In the genomic region with DNA sequence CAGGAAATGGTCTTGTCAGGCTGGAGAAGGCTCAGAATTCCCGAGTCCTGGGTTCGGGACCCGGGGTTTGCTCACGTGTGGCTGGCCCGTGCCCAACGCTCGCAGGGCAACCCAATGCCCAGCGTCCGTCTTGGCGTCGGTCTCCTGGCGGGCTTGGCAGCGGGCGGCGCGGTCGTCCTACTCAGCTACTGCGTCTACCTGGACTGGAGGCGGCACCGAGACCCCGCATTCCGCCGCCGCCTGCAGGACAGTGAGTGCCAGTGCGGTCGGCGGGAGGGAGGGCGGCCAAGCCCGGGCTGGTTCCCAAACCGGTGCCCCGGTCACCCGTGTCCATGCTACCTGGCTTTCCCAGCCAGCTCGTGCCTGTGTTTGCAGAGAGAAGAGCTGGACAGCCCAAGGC, we compare ENCODE assay signal across 9 mouse cellular contexts. TPM values are rescaled to one million over a fixed set of nuclear protein-coding genes. Genes with fewer than 3 reads are reported as not detected.
DNase-seq lines count a peak whose midpoint lies in the region; ATAC-seq lines count a peak whose summit lies in the region.
"Had no signal": no experiment of that assay in that cellular context is flagged by ENCODE, and none has a peak within 500 bp of the region (broad histone marks: within the 10 kb centered on the region; RNA-seq: fewer than 3 reads in every experiment).

A gene (plus strand): TSS at position 98 of the 400 bp plus-strand sequence.

- no peak within 1 kb of the TSS for H3K27ac ChIP-seq in heart, embryonic 14.5 days (replicated peaks in 1 of 2; ENCODE audit: control insufficient read depth in 1 of 2, insufficient read depth in 1 of 2, low read depth in 2 of 2, low read length in 2 of 2)
- H3K27ac ChIP-seq in kidney, embryonic 16.5 days (ENCODE audit: low read length) = no peak within 1 kb of the TSS
- H3K27ac ChIP-seq in stomach, embryonic 14.5 days (ENCODE audit: low read length) = no peak within 1 kb of the TSS

- H3K4me1 ChIP-seq in heart, embryonic 14.5 days (ENCODE audit: control insufficient read depth in 2 of 2, insufficient read depth in 2 of 2, low read length in 2 of 2) = peaks cover 16 to 24% of the 10 kb centered on the region in 2 experiments
- peaks cover 6% of the 10 kb centered on the region; the same call in 1 of the 2 replicates for H3K4me1 ChIP-seq in kidney, embryonic 16.5 days (ENCODE audit: insufficient read depth, low read length)
- H3K4me1 ChIP-seq in stomach, embryonic 14.5 days (ENCODE audit: control insufficient read depth, insufficient read depth, low read length) = no peaks in the 10 kb centered on the region

- ATAC-seq in heart, embryonic 14.5 days (ENCODE audit: insufficient number of reproducible peaks, insufficient read depth, low FRiP score, low read depth) = no peak
- peak; percentile 61 for ATAC-seq in kidney, embryonic 16.5 days (ENCODE audit: low FRiP score, low TSS enrichment)
- peak; percentile 61; the same call in 1 of the 2 replicates for ATAC-seq in stomach, embryonic 14.5 days (ENCODE audit: insufficient number of reproducible peaks, insufficient read depth, low FRiP score, low read depth)

- H3K4me2 ChIP-seq in heart, embryonic 14.5 days (ENCODE audit: low read length) = peak within 1 kb of the TSS; percentile 68
- peak within 1 kb of the TSS; percentile 57 for H3K4me2 ChIP-seq in kidney, embryonic 16.5 days (replicated peaks; ENCODE audit: low read depth, low read length)
- peak within 1 kb of the TSS; percentile 35 for H3K4me2 ChIP-seq in stomach, embryonic 14.5 days (replicated peaks; ENCODE audit: low read depth, low read length)

- peak; percentile 92 for DNase-seq in heart, adult 11 months
- DNase-seq in heart, adult 8-10 months (ENCODE audit: low spot score) = no peak
- peak; percentile 66 to 80 for DNase-seq in cerebellum, postnatal 25 days
- peak; percentile 42 for DNase-seq in lung, postnatal 14 days
- DNase-seq in frontal cortex, postnatal 25 days (ENCODE audit: low spot score in 2 of 2) = no peak

- H3K36me3 ChIP-seq in heart, embryonic 14.5 days (ENCODE audit: control insufficient read depth, insufficient read depth, low read length) = no peaks in the 10 kb centered on the region
- H3K36me3 ChIP-seq in kidney, embryonic 16.5 days (ENCODE audit: insufficient read depth, low read length) = no peaks in the 10 kb centered on the region
- H3K36me3 ChIP-seq in stomach, embryonic 14.5 days (ENCODE audit: control insufficient read depth, insufficient read depth, low read length) = no peaks in the 10 kb centered on the region

- peak within 1 kb of the TSS; percentile 18 for H3K9ac ChIP-seq in heart, embryonic 14.5 days (ENCODE audit: low read length)
- H3K9ac ChIP-seq in kidney, embryonic 16.5 days (replicated peaks; ENCODE audit: low read length) = peak within 1 kb of the TSS; percentile 64
- no peak within 1 kb of the TSS for H3K9ac ChIP-seq in stomach, embryonic 14.5 days (replicated peaks; ENCODE audit: low read depth, low read length)

- H3K4me3 ChIP-seq in heart, embryonic 14.5 days (ENCODE audit: control insufficient read depth in 1 of 2, insufficient read depth in 1 of 2, low read depth in 1 of 2, low read length in 2 of 2) = peak within 1 kb of the TSS; percentile 21 to 30
- peak within 1 kb of the TSS; percentile 35 for H3K4me3 ChIP-seq in kidney, embryonic 16.5 days (ENCODE audit: low read length)
- H3K4me3 ChIP-seq in stomach, embryonic 14.5 days (ENCODE audit: low read depth, low read length) = peak within 1 kb of the TSS; percentile 15

- no peaks in the 10 kb centered on the region for H3K9me3 ChIP-seq in heart, embryonic 14.5 days (ENCODE audit: control insufficient read depth, low read length)
- no peaks in the 10 kb centered on the region for H3K9me3 ChIP-seq in kidney, embryonic 16.5 days (ENCODE audit: low read length)
- H3K9me3 ChIP-seq in stomach, embryonic 14.5 days (ENCODE audit: control insufficient read depth, low read depth, low read length) = no peaks in the 10 kb centered on the region

- WGBS in heart, embryonic 14.5 days = 10% methylated on average over 33 of the region's 33 CpGs
- 9% methylated on average over 33 of the region's 33 CpGs for WGBS in kidney, embryonic 16.5 days
- 4% methylated on average over 33 of the region's 33 CpGs for whole genome bisulfite sequencing in stomach, embryonic 14.5 days

- no peaks in the 10 kb centered on the region for H3K27me3 ChIP-seq in heart, embryonic 14.5 days (ENCODE audit: control insufficient read depth, insufficient read depth, low read length)
- H3K27me3 ChIP-seq in kidney, embryonic 16.5 days (ENCODE audit: insufficient read depth, low read length) = no peaks in the 10 kb centered on the region
- no peaks in the 10 kb centered on the region for H3K27me3 ChIP-seq in stomach, embryonic 14.5 days (ENCODE audit: control insufficient read depth, insufficient read depth, low read length)

RNA-seq across cellular contexts. Expression of the gene that starts here (rescaled TPM):
- total RNA-seq in heart, adult 8-10 months (2022) = 1 to 10 TPM; 1.0 to 1.8 (median 1.5) TPM
- 0.38 TPM in 1 of 2 replicates, not detected in the other for polyA plus RNA-seq in heart, embryonic 14.5 days (2014; fragmentation: Nextera tagmentation; extraction: Ambion mirVana)
- polyA plus RNA-seq in kidney, embryonic 16.5 days (2015; fragmentation: Nextera tagmentation; extraction: Ambion mirVana) = 0.33 TPM in 1 of 2 replicates, not detected in the other
- not detected in 2 replicates for polyA plus RNA-seq in stomach, embryonic 14.5 days (2014; fragmentation: Nextera tagmentation; extraction: Ambion mirVana)
- polyA plus RNA-seq: C2C12 had no signal

Comparison
In these comparisons a context has a peak if more than half of its experiments do, and no peak if none do; other contexts are left out.
1. DNase-seq: peak in heart, adult 11 months (single experiment), cerebellum, postnatal 25 days (2 of 2) and lung, postnatal 14 days (single experiment); none in heart, adult 8-10 months (single experiment) and frontal cortex, postnatal 25 days (0 of 2).
2. Peak in ATAC-seq, H3K4me3 ChIP-seq, H3K9ac ChIP-seq and H3K4me2 ChIP-seq in kidney, embryonic 16.5 days; RNA of the gene not detected or under 1 TPM.
3. Peak in ATAC-seq, H3K4me3 ChIP-seq and H3K4me2 ChIP-seq in stomach, embryonic 14.5 days; RNA of the gene not detected or under 1 TPM.
4. Peak in every context shown above with its lines, with median percentiles within 50 percentile points of each other: H3K4me2 ChIP-seq and H3K4me3 ChIP-seq.